Mouse (Mus musculus) midbrain, postnatal 0 days (tissue): ENCODE data around the gene Golga2. TPM values are rescaled to one million over a fixed set of nuclear protein-coding genes. Genes with fewer than 3 reads are reported as not detected.
A peak's percentile ranks its signal among the peaks of the same experiment; 100 is the strongest.
"Not testable (repeated sequence)": the region's sequence is repeated elsewhere in the genome, so short reads cannot be mapped to it uniquely, and the experiment has no call there.

Experiments used
- ATAC-seq: fragments of 200-750 bp; cut with Nextera tagmentation; 2 replicates; pipeline ENCODE4 v1.8.0; 2017; ENCODE audit warnings: moderate number of reproducible peaks, mild to moderate bottlenecking, moderate TSS enrichment, moderate library complexity; ENCODE audit not compliant: low FRiP score
- DNase-seq: peaks from one replicate; pipeline ENCODE4 v3.0.0-alpha.2; 2015; ENCODE audit warnings: low spot score
- H3K27ac ChIP-seq: fragments of 300-500 bp; sonication (generic); 2 replicates; pipeline ENCODE4 v1.5.1; 2014; ENCODE audit warnings: low read depth, mild to moderate bottlenecking, low read length, mixed read lengths
- H3K27me3 ChIP-seq: fragments of 300-500 bp; sonication (generic); 2 replicates; pipeline ENCODE4 v1.6.1; 2014; ENCODE audit warnings: low read length, control low read depth, mixed read lengths; ENCODE audit not compliant: insufficient read depth
- H3K36me3 ChIP-seq: fragments of 300-500 bp; sonication (generic); 2 replicates; pipeline ENCODE4 v1.6.1; 2014; ENCODE audit warnings: low read length, control low read depth, mixed read lengths; ENCODE audit not compliant: insufficient read depth
- H3K4me1 ChIP-seq: fragments of 300-500 bp; sonication (generic); 2 replicates; pipeline ENCODE4 v1.6.1; 2014; ENCODE audit warnings: mild to moderate bottlenecking, control low read depth, antibody characterized with exemption, low read length, mixed read lengths; ENCODE audit not compliant: insufficient read depth
- H3K4me2 ChIP-seq: fragments of 300-500 bp; sonication (generic); 2 replicates; pipeline ENCODE4 v1.6.1; 2014; ENCODE audit warnings: low read depth, mild to moderate bottlenecking, low read length, mixed read lengths; ENCODE audit not compliant: poor library complexity, severe bottlenecking
- H3K4me3 ChIP-seq: fragments of 300-500 bp; sonication (generic); 2 replicates; pipeline ENCODE4 v1.5.1; 2014; ENCODE audit warnings: low read depth, mild to moderate bottlenecking, low read length, moderate library complexity
- H3K9ac ChIP-seq: fragments of 300-500 bp; sonication (generic); replicated peaks from 2 replicates; pipeline ENCODE4 v1.6.1; 2014; ENCODE audit warnings: mild to moderate bottlenecking, low read length, moderate library complexity, mixed read lengths; ENCODE audit not compliant: poor library complexity, severe bottlenecking
- H3K9me3 ChIP-seq: fragments of 300-500 bp; sonication (generic); 2 replicates; pipeline ENCODE4 v1.6.1; 2016; ENCODE audit warnings: low read length, control low read depth
- CTCF ChIP-seq: IDR thresholded peaks from 2 replicates; pipeline ENCODE4 v1.5.1; 2016; ENCODE audit warnings: antibody characterized with exemption, mild to moderate bottlenecking
- WGBS: fragments of 180-500 bp; shearing (Covaris S2); extraction: QIAGEN DNeasy Blood & Tissue Kit; methylation state at CpG from one replicate; pipeline ENCODE4 v1.1.7; 2014; 5-methylcytosine and 5-hydroxymethylcytosine counted together
- polyA plus RNA-seq: library from polyadenylated mRNA; unstranded; fragments of >200 nt; fragmentation: Nextera tagmentation; extraction: Ambion mirVana; gene quantifications from 2 replicates; pipeline ENCODE4 v1.2.1, GENCODE M21; 2015
- total RNA-seq: library from RNA; depleted of rRNA; stranded (reverse); fragments of >200 nt; gene quantifications from 2 replicates; pipeline ENCODE4 v1.2.3, GENCODE M21; 2014

Gene Golga2
- total and polyA plus RNA-seq, 2 experiments from 2014 or later = 30.1 to 57.4 TPM

GRCm38 (mm10) chr2:32283986-32284385, 3.2 kb upstream of the Golga2 start:
- peaks cover 29% of the 10 kb centered on the region for H3K36me3 ChIP-seq

GRCm38 (mm10) chr2:32287923-32288367, 761 bp downstream of the Golga2 start, which contains the start of gene Swi5:
Swi5 (minus strand) TSS chr2:32288075.
- no peak for TF ChIP-seq CTCF
- Histone ChIP-seq H3K9ac (peak within 1 kb of the TSS; percentile 93), H3K9me3 (no peaks in the 10 kb centered on the region), H3K27ac (peak within 1 kb of the TSS; percentile 80), H3K4me3 (peak within 1 kb of the TSS; percentile 77), H3K4me2 (peak within 1 kb of the TSS; percentile 73), H3K36me3 (peaks cover 15% of the 10 kb centered on the region), H3K27me3 (no peaks in the 10 kb centered on the region), H3K4me1 (peaks cover 11% of the 10 kb centered on the region; the same call in 1 of the 2 replicates)
- DNase-seq (peak; percentile 100), ATAC-seq (peak; percentile 99)
- WGBS = 0% methylated on average over 40 of the region's 41 CpGs

More at GRCm38 (mm10) chr2:32283986-32284385, 3.2 kb upstream of the Golga2 start:
- Histone ChIP-seq H3K9ac (no peak overlapping the region), H3K4me1 (peaks cover 8% of the 10 kb centered on the region; the same call in 1 of the 2 replicates), H3K4me3 (no peak overlapping the region), H3K27me3 (no peaks in the 10 kb centered on the region), H3K27ac (no peak overlapping the region), H3K9me3 (no peaks in the 10 kb centered on the region), H3K4me2 (no peak overlapping the region)
- no peak for TF ChIP-seq CTCF
- DNase-seq (no peak), ATAC-seq (no peak)
- WGBS = 95% methylated on average over 3 of the region's 3 CpGs

- 1% methylated on average over 28 of the region's 29 CpGs for WGBS
- Histone ChIP-seq H3K4me3 (peak overlapping the region; percentile 77), H3K27me3 (no peaks in the 10 kb centered on the region), H3K4me1 (peaks cover 11% of the 10 kb centered on the region; the same call in 1 of the 2 replicates), H3K36me3 (peaks cover 18% of the 10 kb centered on the region), H3K27ac (peak overlapping the region; percentile 67), H3K9ac (peak overlapping the region; percentile 93), H3K4me2 (peak overlapping the region; percentile 73), H3K9me3 (no peaks in the 10 kb centered on the region)
- ATAC-seq = peak; percentile 59
- DNase-seq = peak; percentile 26
- TF ChIP-seq CTCF = no peak
Measured at GRCm38 (mm10) chr2:32288371-32288931, 1.3 kb downstream of the Golga2 start.

GRCm38 (mm10) chr2:32289578-32289977, 2.4 kb downstream of the Golga2 start:
- peak; percentile 37 for DNase-seq
- peak; percentile 71 for TF ChIP-seq CTCF
- Histone ChIP-seq H3K9ac (no peak overlapping the region), H3K27ac (no peak overlapping the region), H3K4me2 (peak overlapping the region; percentile 73), H3K4me1 (peaks cover 11% of the 10 kb centered on the region; the same call in 1 of the 2 replicates), H3K9me3 (no peaks in the 10 kb centered on the region), H3K36me3 (peaks cover 18% of the 10 kb centered on the region), H3K4me3 (no peak overlapping the region; the same call in 1 of the 2 replicates), H3K27me3 (no peaks in the 10 kb centered on the region)
- ATAC-seq = no peak

- TF ChIP-seq CTCF = no peak
- H3K27ac ChIP-seq = no peak overlapping the region
- peaks cover 1% of the 10 kb centered on the region; the same call in 1 of the 2 replicates for H3K4me1 ChIP-seq
- H3K36me3 ChIP-seq = peaks cover 38% of the 10 kb centered on the region
- no peak overlapping the region for H3K4me2 ChIP-seq
- H3K9ac ChIP-seq = no peak overlapping the region
- ATAC-seq (no peak), DNase-seq (no peak)
- H3K9me3 ChIP-seq = no peaks in the 10 kb centered on the region
- H3K27me3 ChIP-seq = no peaks in the 10 kb centered on the region
- no peak overlapping the region for H3K4me3 ChIP-seq
- WGBS = 83% methylated on average over 8 of the region's 8 CpGs
Measured at GRCm38 (mm10) chr2:32294348-32294747, 7.2 kb downstream of the Golga2 start.

- H3K4me1 ChIP-seq = no peaks in the 10 kb centered on the region
- H3K4me2 ChIP-seq = no peak overlapping the region
- ATAC-seq (no peak), DNase-seq (no peak)
- H3K36me3 ChIP-seq = peaks cover 48% of the 10 kb centered on the region
- 90% methylated on average over 3 of the region's 3 CpGs for WGBS
- no peaks in the 10 kb centered on the region for H3K27me3 ChIP-seq
- H3K9me3 ChIP-seq = no peaks in the 10 kb centered on the region
- no peak overlapping the region for H3K4me3 ChIP-seq
- TF ChIP-seq CTCF = no peak
- no peak overlapping the region for H3K9ac ChIP-seq
- H3K27ac ChIP-seq = no peak overlapping the region
Measured at GRCm38 (mm10) chr2:32295285-32295684, 8.1 kb downstream of the Golga2 start.

- not testable (repeated sequence) for H3K4me1 ChIP-seq, H3K9ac ChIP-seq, H3K27me3 ChIP-seq, ATAC-seq, H3K4me3 ChIP-seq, H3K9me3 ChIP-seq, H3K4me2 ChIP-seq, H3K27ac ChIP-seq, DNase-seq
- WGBS = 87% methylated on average over 2 of the region's 2 CpGs
- H3K36me3 ChIP-seq = peaks cover 48% of the 10 kb centered on the region
Measured at GRCm38 (mm10) chr2:32295842-32296241, 8.7 kb downstream of the Golga2 start.
